Mouse (Mus musculus) CD4-positive helper T cell, adult 2 months (primary cell): ENCODE measurements at regions not wholly inside any gene's neighbourhood (a gene's known extent, or its start where the extent isn't known, plus 50 kb on each side); places are given as distances from the start of the nearest gene placed in this dataset.

Experiments used
- DNase-seq: peaks from one replicate; pipeline ENCODE4 v3.0.0-alpha.2; 2012; ENCODE audit warnings: low read depth, missing footprints, low spot score

GRCm38 (mm10) chr13:102131459-102131858, 363.4 kb upstream of the Pik3r1 start:
- DNase-seq: no peak

GRCm38 (mm10) chr13:102132154-102132553, 364.1 kb upstream of the Pik3r1 start:
- no peak for DNase-seq

- no peak for DNase-seq
These were observed 364.7 kb upstream of the Pik3r1 start for GRCm38 (mm10) chr13:102132696-102133095.

- no peak for DNase-seq
These were observed 367.2 kb upstream of the Pik3r1 start for GRCm38 (mm10) chr13:102135210-102135609.

GRCm38 (mm10) chr13:102142986-102143385, 375.0 kb upstream of the Pik3r1 start:
- DNase-seq: no peak

- DNase-seq: peak; percentile 7
These were observed 375.8 kb upstream of the Pik3r1 start for GRCm38 (mm10) chr13:102143848-102144247.

GRCm38 (mm10) chr13:102148039-102148438, 380.0 kb upstream of the Pik3r1 start:
- no peak for DNase-seq

GRCm38 (mm10) chr13:102153785-102154608, 386.0 kb upstream of the Pik3r1 start:
- no peak for DNase-seq

GRCm38 (mm10) chr13:102154609-102154899, 386.5 kb upstream of the Pik3r1 start:
- DNase-seq: no peak

GRCm38 (mm10) chr13:102157369-102158130, 389.5 kb upstream of the Pik3r1 start:
- no peak for DNase-seq

- no peak for DNase-seq
These were observed 405.6 kb upstream of the Pik3r1 start for GRCm38 (mm10) chr13:102173382-102174234.

GRCm38 (mm10) chr13:102174431-102174830, 406.4 kb upstream of the Pik3r1 start:
- DNase-seq: no peak

- no peak for DNase-seq
These were observed 406.9 kb upstream of the Pik3r1 start for GRCm38 (mm10) chr13:102174896-102175295.

- DNase-seq: no peak
These were observed 407.4 kb upstream of the Pik3r1 start for GRCm38 (mm10) chr13:102175406-102175805.

GRCm38 (mm10) chr13:102176456-102176855, 408.4 kb upstream of the Pik3r1 start:
- DNase-seq: no peak

- DNase-seq: no peak
These were observed 426.7 kb upstream of the Pik3r1 start for GRCm38 (mm10) chr13:102194716-102195115.

GRCm38 (mm10) chr13:102202301-102202700, 434.3 kb upstream of the Pik3r1 start:
- DNase-seq: no peak

- no peak for DNase-seq
These were observed 450.5 kb upstream of the Pik3r1 start for GRCm38 (mm10) chr13:102218486-102218885.

GRCm38 (mm10) chr13:102231048-102231447, 462.3 kb upstream of the Cd180 start:
- DNase-seq: no peak

GRCm38 (mm10) chr13:102232291-102232936, 460.9 kb upstream of the Cd180 start:
- no peak for DNase-seq

GRCm38 (mm10) chr13:102250884-102251283, 442.5 kb upstream of the Cd180 start:
- no peak for DNase-seq

GRCm38 (mm10) chr13:102251709-102252108, 441.6 kb upstream of the Cd180 start:
- no peak for DNase-seq
